Mouse (Mus musculus) testis, adult 2 months (tissue): ENCODE data around the gene Muc13.

ENCODE experiments used
- CTCF ChIP-seq: fragments of 200-500 bp; IDR thresholded peaks from 2 replicates; pipeline ENCODE4 v1.5.1; 2012; ENCODE audit warnings: low read depth, mild to moderate bottlenecking, inconsistent platforms, low read length, moderate library complexity; ENCODE audit not compliant: control insufficient read depth, insufficient read depth, insufficient replicate concordance
- POLR2A ChIP-seq: fragments of 200-500 bp; IDR thresholded peaks from 2 replicates; pipeline ENCODE4 v1.6.1; 2012; ENCODE audit warnings: low read depth, mild to moderate bottlenecking, inconsistent platforms, low read length, moderate library complexity; ENCODE audit not compliant: control insufficient read depth

GRCm38 (mm10) chr16:33828496-33828895 is 34.7 kb downstream of the Muc13 start:
- TF ChIP-seq CTCF: no peak
- no peak for TF ChIP-seq POLR2A
